Mouse (Mus musculus): ENCODE measurements at regions not wholly inside any gene's neighbourhood (a gene's known extent, or its start where the extent isn't known, plus 50 kb on each side); places are given as distances from the start of the nearest gene placed in this dataset.

- no peak for TF ChIP-seq CHD2 (IDR thresholded peaks at IDR 0.05; ENCODE audit: low read depth, low read length)
- TF ChIP-seq ZC3H11A (IDR thresholded peaks at IDR 0.05; ENCODE audit: borderline replicate concordance, low read depth, low read length), result no peak
Observed at GRCm38 (mm10) chr13:72286301-72286700, 322.8 kb upstream of the Irx1 start.

Data from ES-E14 (cell line).